Mouse (Mus musculus): Measurements from ENCODE around the gene Slc35f1. TPM values are rescaled to one million over a fixed set of nuclear protein-coding genes. Genes with fewer than 3 reads are reported as not detected.

The Slc35f1 gene
- 30.5 and 35.1 TPM in 2 replicates for polyA plus RNA-seq (2014; fragmentation: Nextera tagmentation; extraction: Ambion mirVana)

- ATAC-seq (ENCODE audit: low FRiP score) (peak; percentile 94), DNase-seq (ENCODE audit: low spot score) (peak; percentile 91)
- WGBS = under 1% methylated on average over 54 of the region's 54 CpGs
- Histone ChIP-seq H3K36me3 (replicated peaks; ENCODE audit: control insufficient read depth, insufficient read depth) (no peaks in the 10 kb centered on the region), H3K9me3 (ENCODE audit: control insufficient read depth, low read length) (no peaks in the 10 kb centered on the region), H3K9ac (peak within 1 kb of the TSS; percentile 94), H3K4me1 (replicated peaks; ENCODE audit: control insufficient read depth, insufficient read depth, low read length) (peaks cover 9% of the 10 kb centered on the region; the same call in 1 of the 2 replicates), H3K27ac (peak within 1 kb of the TSS; percentile 93), H3K4me3 (replicated peaks; ENCODE audit: low read length) (peak within 1 kb of the TSS; percentile 76), H3K4me2 (replicated peaks) (peak within 1 kb of the TSS; percentile 68), H3K27me3 (ENCODE audit: control insufficient read depth, insufficient read depth, low read length) (no peaks in the 10 kb centered on the region)
Observed at GRCm38 (mm10) chr10:52690334-52690991, at the start of gene Slc35f1. Gene Slc35f1 (plus strand): TSS chr10:52690533.

GRCm38 (mm10) chr10:52671234-52671633 is 19.1 kb upstream of the Slc35f1 start:
- Histone ChIP-seq H3K9me3 (ENCODE audit: control insufficient read depth, low read length) (no peaks in the 10 kb centered on the region), H3K4me3 (replicated peaks; ENCODE audit: low read length) (no peak overlapping the region), H3K4me1 (replicated peaks; ENCODE audit: control insufficient read depth, insufficient read depth, low read length) (no peaks in the 10 kb centered on the region), H3K27me3 (ENCODE audit: control insufficient read depth, insufficient read depth, low read length) (no peaks in the 10 kb centered on the region), H3K27ac (no peak overlapping the region), H3K4me2 (replicated peaks) (no peak overlapping the region), H3K36me3 (replicated peaks; ENCODE audit: control insufficient read depth, insufficient read depth) (no peaks in the 10 kb centered on the region), H3K9ac (no peak overlapping the region)
- no peak for DNase-seq (ENCODE audit: low spot score)
- ATAC-seq (ENCODE audit: low FRiP score) = 0 out of 2 replicates have a peak, but pooled peaks have one; percentile 31

DNA sequence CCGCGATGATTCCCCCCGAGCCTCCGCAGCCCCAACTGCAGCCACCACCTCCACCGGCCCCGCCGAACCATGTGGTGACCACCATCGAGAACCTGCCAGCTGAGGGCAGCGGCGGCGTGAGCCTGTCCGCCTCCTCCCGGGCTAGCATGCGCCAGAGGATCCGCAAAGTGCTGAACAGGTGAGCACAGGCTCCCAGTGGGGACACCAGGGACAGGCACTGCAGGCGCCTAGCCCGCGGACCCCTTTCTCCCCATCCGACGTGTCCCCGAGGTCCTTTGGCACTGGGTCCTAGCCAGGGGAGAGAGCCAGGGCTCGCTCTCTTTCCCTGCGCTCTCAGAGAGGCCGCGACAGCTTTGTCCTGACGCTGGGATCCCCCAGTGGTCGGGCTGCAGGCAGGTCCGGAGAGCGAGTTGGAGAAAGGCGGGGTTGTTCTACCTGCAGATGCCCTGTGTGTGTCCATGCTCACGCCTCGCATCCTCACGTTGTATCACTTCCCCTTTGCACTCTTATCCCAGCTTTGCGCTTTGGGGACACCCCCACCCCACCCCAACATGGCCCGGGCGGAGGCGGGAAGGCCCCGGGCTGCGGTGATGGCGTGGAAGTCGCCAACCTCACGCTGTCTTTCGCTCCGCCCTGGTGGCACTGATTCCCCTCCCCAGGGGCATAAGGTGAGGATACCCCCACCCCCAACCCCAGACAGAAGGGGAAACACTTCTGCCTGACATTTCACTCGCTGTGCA is 829 bp downstream of the Slc35f1 start:
- DNase-seq (ENCODE audit: low spot score) = peak; percentile 60
- Histone ChIP-seq H3K4me1 (replicated peaks; ENCODE audit: control insufficient read depth, insufficient read depth, low read length) (peaks cover 9% of the 10 kb centered on the region; the same call in 1 of the 2 replicates), H3K4me3 (replicated peaks; ENCODE audit: low read length) (peak overlapping the region; percentile 76), H3K27ac (peak overlapping the region; percentile 93), H3K36me3 (replicated peaks; ENCODE audit: control insufficient read depth, insufficient read depth) (no peaks in the 10 kb centered on the region), H3K9ac (peak overlapping the region; percentile 94), H3K4me2 (replicated peaks) (peak overlapping the region; percentile 68), H3K9me3 (ENCODE audit: control insufficient read depth, low read length) (no peaks in the 10 kb centered on the region), H3K27me3 (ENCODE audit: control insufficient read depth, insufficient read depth, low read length) (no peaks in the 10 kb centered on the region)
- WGBS = under 1% methylated on average over 44 of the region's 45 CpGs
- peak; percentile 80 for ATAC-seq (ENCODE audit: low FRiP score)

DNA sequence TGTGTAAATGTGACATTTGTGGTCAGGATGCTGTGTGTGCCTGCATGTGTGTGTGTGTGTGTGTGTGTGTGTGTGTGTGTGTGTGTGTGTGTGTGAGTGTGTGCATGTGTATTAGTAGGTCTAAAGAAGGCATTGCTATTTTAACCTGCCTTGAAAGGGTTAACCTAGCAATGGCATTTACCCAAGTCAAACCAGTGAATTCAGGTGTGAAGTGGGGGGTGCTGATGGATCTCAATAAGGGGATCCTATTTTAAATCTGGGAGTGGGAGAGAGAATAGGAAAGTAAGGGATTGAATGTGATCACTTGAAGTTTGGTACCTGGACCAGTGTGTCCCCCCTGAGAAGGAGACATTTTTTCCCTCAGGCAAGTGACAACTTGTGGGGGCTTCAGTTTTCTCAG is 13.4 kb downstream of the Slc35f1 start:
- no peak for DNase-seq (ENCODE audit: low spot score)
- no peak overlapping the region for H3K9ac ChIP-seq
- peak overlapping the region; percentile 91 for H3K27ac ChIP-seq
- H3K27me3 ChIP-seq (ENCODE audit: control insufficient read depth, insufficient read depth, low read length) = no peaks in the 10 kb centered on the region
- ATAC-seq (ENCODE audit: low FRiP score) = peak; percentile 16; the same call in 1 of the 2 replicates
- no peaks in the 10 kb centered on the region for H3K36me3 ChIP-seq (replicated peaks; ENCODE audit: control insufficient read depth, insufficient read depth)
- no peak overlapping the region for H3K4me3 ChIP-seq (replicated peaks; ENCODE audit: low read length)
- peaks cover 11% of the 10 kb centered on the region; the same call in 1 of the 2 replicates for H3K4me1 ChIP-seq (replicated peaks; ENCODE audit: control insufficient read depth, insufficient read depth, low read length)
- peak overlapping the region; percentile 73 for H3K4me2 ChIP-seq (replicated peaks)
- no peaks in the 10 kb centered on the region for H3K9me3 ChIP-seq (ENCODE audit: control insufficient read depth, low read length)

GRCm38 (mm10) chr10:52704101-52705051 is 14.0 kb downstream of the Slc35f1 start:
- peak overlapping the region; percentile 76 for H3K9ac ChIP-seq
- no peaks in the 10 kb centered on the region for H3K27me3 ChIP-seq (ENCODE audit: control insufficient read depth, insufficient read depth, low read length)
- peak overlapping the region; percentile 39 for H3K4me3 ChIP-seq (replicated peaks; ENCODE audit: low read length)
- H3K27ac ChIP-seq = peak overlapping the region; percentile 91
- peak; percentile 87 for ATAC-seq (ENCODE audit: low FRiP score)
- H3K4me1 ChIP-seq (replicated peaks; ENCODE audit: control insufficient read depth, insufficient read depth, low read length) = peaks cover 11% of the 10 kb centered on the region; the same call in 1 of the 2 replicates
- no peaks in the 10 kb centered on the region for H3K36me3 ChIP-seq (replicated peaks; ENCODE audit: control insufficient read depth, insufficient read depth)
- no peaks in the 10 kb centered on the region for H3K9me3 ChIP-seq (ENCODE audit: control insufficient read depth, low read length)
- under 1% methylated on average over 31 of the region's 31 CpGs for WGBS
- DNase-seq (ENCODE audit: low spot score) = peak; percentile 78
- H3K4me2 ChIP-seq (replicated peaks) = peak overlapping the region; percentile 73

GRCm38 (mm10) chr10:52709482-52709881 is 19.1 kb downstream of the Slc35f1 start:
- ATAC-seq (ENCODE audit: low FRiP score) (no peak), DNase-seq (ENCODE audit: low spot score) (no peak)
- Histone ChIP-seq H3K4me1 (replicated peaks; ENCODE audit: control insufficient read depth, insufficient read depth, low read length) (peaks cover 6% of the 10 kb centered on the region; the same call in 1 of the 2 replicates), H3K9me3 (ENCODE audit: control insufficient read depth, low read length) (no peaks in the 10 kb centered on the region), H3K27ac (no peak overlapping the region), H3K36me3 (replicated peaks; ENCODE audit: control insufficient read depth, insufficient read depth) (no peaks in the 10 kb centered on the region), H3K9ac (no peak overlapping the region), H3K4me3 (replicated peaks; ENCODE audit: low read length) (no peak overlapping the region), H3K4me2 (replicated peaks) (no peak overlapping the region), H3K27me3 (ENCODE audit: control insufficient read depth, insufficient read depth, low read length) (no peaks in the 10 kb centered on the region)
- 76% methylated on average over 2 of the region's 2 CpGs for WGBS

- no peaks in the 10 kb centered on the region for H3K36me3 ChIP-seq (replicated peaks; ENCODE audit: control insufficient read depth, insufficient read depth)
- no peak overlapping the region for H3K4me3 ChIP-seq (replicated peaks; ENCODE audit: low read length)
- DNase-seq (ENCODE audit: low spot score) = no peak
- 90% methylated on average over 4 of the region's 4 CpGs for WGBS
- no peak overlapping the region for H3K9ac ChIP-seq
- H3K27ac ChIP-seq = no peak overlapping the region
- no peaks in the 10 kb centered on the region for H3K4me1 ChIP-seq (replicated peaks; ENCODE audit: control insufficient read depth, insufficient read depth, low read length)
- H3K9me3 ChIP-seq (ENCODE audit: control insufficient read depth, low read length) = no peaks in the 10 kb centered on the region
- H3K4me2 ChIP-seq (replicated peaks) = no peak overlapping the region
- no peak for ATAC-seq (ENCODE audit: low FRiP score)
- H3K27me3 ChIP-seq (ENCODE audit: control insufficient read depth, insufficient read depth, low read length) = no peaks in the 10 kb centered on the region
Observed at GRCm38 (mm10) chr10:52712166-52712565, 21.8 kb downstream of the Slc35f1 start.

DNA sequence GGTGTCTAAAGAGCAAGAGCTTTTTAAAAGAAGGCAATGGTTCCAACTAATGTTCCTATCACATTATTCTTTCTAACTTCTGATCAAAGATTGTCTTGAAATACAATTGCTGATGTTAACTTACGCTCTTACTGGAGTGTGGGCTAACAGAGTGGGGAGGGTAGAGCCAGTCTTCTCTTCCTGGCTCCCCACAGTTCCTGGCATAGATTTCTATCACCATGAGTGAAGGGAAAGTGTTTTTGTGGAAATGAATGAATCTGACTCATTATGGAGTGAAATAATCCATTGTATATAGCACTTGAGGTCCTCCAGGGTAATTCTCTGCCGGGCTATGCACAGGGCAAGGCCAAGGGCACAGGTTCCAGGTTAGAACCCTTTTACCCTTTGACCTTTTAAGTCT is 24.2 kb downstream of the Slc35f1 start:
- 77% methylated on average over 2 of the region's 2 CpGs for WGBS
- ATAC-seq (ENCODE audit: low FRiP score) (no peak), DNase-seq (ENCODE audit: low spot score) (no peak)
- Histone ChIP-seq H3K4me2 (replicated peaks) (no peak overlapping the region), H3K4me1 (replicated peaks; ENCODE audit: control insufficient read depth, insufficient read depth, low read length) (no peaks in the 10 kb centered on the region), H3K27ac (no peak overlapping the region), H3K36me3 (replicated peaks; ENCODE audit: control insufficient read depth, insufficient read depth) (no peaks in the 10 kb centered on the region), H3K9ac (no peak overlapping the region), H3K9me3 (ENCODE audit: control insufficient read depth, low read length) (no peaks in the 10 kb centered on the region), H3K27me3 (ENCODE audit: control insufficient read depth, insufficient read depth, low read length) (no peaks in the 10 kb centered on the region), H3K4me3 (replicated peaks; ENCODE audit: low read length) (no peak overlapping the region)

DNA sequence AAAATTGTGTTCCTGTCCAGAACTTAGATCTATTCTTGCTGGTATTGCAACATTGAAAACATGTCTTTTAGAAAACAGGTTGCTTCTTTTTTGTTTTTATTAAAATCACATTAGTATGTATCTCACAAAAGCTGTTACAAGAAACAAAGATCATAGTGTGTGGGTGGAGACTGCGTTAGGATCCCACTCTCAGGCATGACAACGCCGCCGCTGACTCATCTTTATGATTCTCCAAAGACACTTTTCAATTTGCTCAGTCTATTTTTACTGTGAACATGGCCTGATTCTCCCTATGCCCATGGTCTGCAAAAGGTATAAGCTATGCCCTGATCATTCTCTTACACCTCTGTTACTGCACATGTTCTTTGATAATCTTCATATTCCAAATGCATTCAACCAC is 24.8 kb downstream of the Slc35f1 start:
- Histone ChIP-seq H3K27ac (no peak overlapping the region), H3K4me3 (replicated peaks; ENCODE audit: low read length) (no peak overlapping the region), H3K9ac (no peak overlapping the region), H3K36me3 (replicated peaks; ENCODE audit: control insufficient read depth, insufficient read depth) (no peaks in the 10 kb centered on the region), H3K4me1 (replicated peaks; ENCODE audit: control insufficient read depth, insufficient read depth, low read length) (no peaks in the 10 kb centered on the region), H3K27me3 (ENCODE audit: control insufficient read depth, insufficient read depth, low read length) (no peaks in the 10 kb centered on the region), H3K4me2 (replicated peaks) (no peak overlapping the region), H3K9me3 (ENCODE audit: control insufficient read depth, low read length) (no peaks in the 10 kb centered on the region)
- DNase-seq (ENCODE audit: low spot score) (no peak), ATAC-seq (ENCODE audit: low FRiP score) (no peak)
- 92% methylated on average over 4 of the region's 4 CpGs for whole genome bisulfite sequencing

Data from hindbrain, embryonic 14.5 days (tissue).